Mouse (Mus musculus) hematopoietic stem cell, adult 5-6 weeks (primary cell): Measurements from ENCODE around the gene Rasl11b. TPM values are rescaled to one million over a fixed set of nuclear protein-coding genes. Genes with fewer than 3 reads are reported as not detected.

ENCODE experiments used
- ATAC-seq, 2 experiments: fragments of 125-278 bp in 1 of 2; replicated peaks in 1 of 2; 2 replicates each; pipeline ENCODE4 v1.8.0; 2016 to 2017; ENCODE audit warnings: inconsistent platforms in 2 of 2, mild to moderate bottlenecking in 2 of 2, moderate number of reproducible peaks in 2 of 2, low read depth in 1 of 2, moderate TSS enrichment in 1 of 2; ENCODE audit not compliant: low FRiP score in 2 of 2, poor library complexity in 2 of 2, severe bottlenecking in 2 of 2, insufficient read depth in 1 of 2, low TSS enrichment in 1 of 2
- total RNA-seq: library from RNA; stranded (forward); fragments of 172-1452, 232-1000 nt; gene quantifications from 2 replicates; pipeline ENCODE4 v1.2.3, GENCODE M21; 2017

Gene Rasl11b
- 0.40 and 1.0 TPM in 2 replicates for total RNA-seq

- ATAC-seq, result peak; percentile 86 to 91
These were observed at the start of gene Rasl11b for GRCm38 (mm10) chr5:74194841-74195613. Gene Rasl11b (plus strand): TSS chr5:74195286.

DNA sequence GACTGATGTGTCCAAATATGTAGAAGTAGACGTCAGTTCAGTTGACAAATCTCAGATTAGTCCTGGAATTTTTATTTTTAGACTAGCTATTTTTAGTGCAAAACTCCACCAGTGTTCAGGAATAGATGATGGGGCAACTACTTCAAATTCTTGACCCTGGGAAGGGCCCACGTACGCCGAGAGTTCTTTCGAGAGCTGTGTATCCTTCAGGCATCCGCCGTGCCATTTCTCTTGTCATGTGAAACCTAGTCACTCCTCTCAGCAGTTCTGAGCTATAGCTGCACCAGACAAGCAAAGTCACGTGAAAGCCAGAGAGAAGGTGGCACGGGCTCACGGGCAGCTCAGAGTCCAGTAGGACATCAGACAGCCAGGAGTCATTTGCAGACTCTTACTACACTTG, 47.5 kb upstream of the Rasl11b start:
- ATAC-seq, result no peak

DNA sequence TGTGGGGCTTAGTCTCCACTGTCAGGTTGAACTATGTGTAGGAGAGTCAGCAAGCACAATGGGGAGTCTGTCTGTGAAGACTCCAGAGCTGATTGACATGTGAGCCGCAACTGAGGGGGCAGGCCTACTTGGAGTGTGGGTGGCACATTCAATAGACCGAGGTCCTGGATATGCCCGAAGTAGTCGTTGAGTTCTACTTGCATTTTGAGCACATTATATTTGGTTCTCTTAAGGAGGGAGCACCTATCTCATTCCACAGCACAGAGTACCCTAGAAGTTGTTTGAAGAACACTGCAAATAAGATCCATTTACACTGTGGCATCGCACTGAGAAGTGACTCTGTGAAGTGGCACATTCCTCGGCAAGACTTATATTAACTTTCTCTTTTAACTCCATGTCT, 45.1 kb upstream of the Rasl11b start:
- ATAC-seq, result no peak

DNA sequence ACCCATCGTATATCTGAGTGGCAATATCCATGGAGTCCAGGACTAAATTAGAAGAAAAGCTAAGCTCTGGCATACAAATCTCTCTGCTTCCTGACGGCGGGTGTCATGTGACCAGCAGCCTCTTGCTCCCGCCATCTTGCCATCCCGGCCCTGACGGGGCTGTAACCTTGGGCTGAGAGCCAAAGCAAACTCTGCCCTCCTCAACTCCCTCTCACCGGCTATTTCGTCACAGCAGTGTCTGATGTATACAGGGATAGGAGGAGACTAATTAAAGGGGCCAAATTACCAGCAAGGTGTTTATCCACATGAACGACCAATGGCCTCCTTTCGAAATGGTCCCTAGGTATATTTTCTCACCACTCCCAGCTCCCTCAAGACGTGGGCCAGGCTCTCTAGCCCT, 43.3 kb upstream of the Rasl11b start:
- no peak for ATAC-seq

DNA sequence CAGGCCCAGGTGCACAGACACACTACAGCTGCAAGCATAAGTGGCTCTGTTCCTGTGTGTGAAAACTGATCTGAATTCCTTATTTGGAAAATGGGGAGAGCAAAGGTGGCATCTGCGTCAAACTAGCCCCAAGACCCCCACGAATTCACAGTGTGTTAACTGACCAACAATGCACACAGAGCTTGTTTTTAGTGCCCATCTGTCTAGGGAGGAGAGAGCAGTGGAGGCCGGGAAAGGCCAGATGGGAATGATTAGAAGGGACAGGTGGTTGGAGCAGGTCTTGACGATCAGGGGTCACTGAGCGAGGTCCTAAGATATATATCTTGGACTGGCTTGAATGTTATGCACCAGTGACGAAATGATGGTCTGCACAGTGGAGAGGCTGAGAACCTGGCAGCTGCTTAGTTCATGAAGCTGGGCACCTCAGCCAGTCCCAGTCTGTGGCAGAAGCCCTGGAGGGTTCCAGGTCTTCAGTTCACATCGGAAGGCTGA, 39.2 kb upstream of the Rasl11b start:
- no peak for ATAC-seq

DNA sequence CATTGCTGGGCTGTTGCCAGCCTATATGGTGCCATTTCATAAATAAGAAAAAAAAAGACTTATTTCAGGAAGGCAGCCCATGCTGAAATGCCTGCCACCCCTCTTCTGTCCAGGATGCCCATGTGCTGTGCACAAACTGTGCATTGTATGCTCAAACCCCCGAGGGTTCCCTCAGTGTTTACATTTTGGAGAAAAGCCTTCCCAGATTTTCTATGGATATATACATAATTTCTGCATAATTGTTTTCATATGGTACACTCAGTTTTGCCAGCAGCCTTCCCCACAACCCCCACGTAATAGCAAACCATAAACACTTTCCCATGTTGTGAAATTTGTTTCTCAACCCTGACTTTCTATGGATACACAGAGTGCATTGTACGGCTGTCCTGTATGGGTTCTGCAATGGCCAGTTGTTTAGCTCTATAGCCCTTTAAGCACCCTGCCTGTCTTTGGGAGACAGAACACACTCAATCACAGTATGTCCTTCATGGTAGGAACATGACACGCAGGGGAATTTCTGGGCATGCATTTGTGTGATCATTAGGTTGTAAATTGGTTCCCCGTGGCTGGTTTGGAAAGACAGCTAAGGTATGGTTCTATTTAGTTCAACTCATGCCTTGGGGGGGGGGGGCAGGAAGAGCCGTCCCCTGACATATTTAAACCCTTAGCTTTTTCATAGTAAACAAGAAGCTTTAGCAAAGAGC, 36.0 kb upstream of the Rasl11b start:
- no peak for ATAC-seq

- ATAC-seq, result no peak
These were observed 35.2 kb upstream of the Rasl11b start for GRCm38 (mm10) chr5:74159906-74160305.

GRCm38 (mm10) chr5:74160349-74160748, 34.7 kb upstream of the Rasl11b start:
- no peak for ATAC-seq

- no peak for ATAC-seq
These were observed 33.7 kb upstream of the Rasl11b start for GRCm38 (mm10) chr5:74161297-74161926.

GRCm38 (mm10) chr5:74162013-74162412, 33.1 kb upstream of the Rasl11b start:
- no peak for ATAC-seq

DNA sequence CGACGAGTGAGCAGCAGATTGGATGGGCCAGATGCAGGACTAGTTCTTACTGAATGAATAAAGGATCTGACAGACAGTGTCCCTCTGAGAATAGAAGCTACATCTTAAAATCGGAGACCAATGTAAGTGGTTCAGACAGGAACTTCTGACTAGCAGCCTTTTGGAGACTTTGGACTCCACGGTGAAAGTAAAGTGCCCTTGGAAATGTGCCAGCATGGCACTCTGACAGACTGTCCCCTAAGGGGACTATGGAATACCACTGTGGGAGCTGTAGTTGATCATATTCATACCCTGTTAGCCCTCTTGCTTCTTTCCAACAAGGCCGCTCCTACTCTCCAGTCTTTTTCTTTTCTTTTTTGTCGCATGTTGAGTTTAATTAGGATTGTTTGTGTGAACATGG, 31.9 kb upstream of the Rasl11b start:
- ATAC-seq, result no peak

DNA sequence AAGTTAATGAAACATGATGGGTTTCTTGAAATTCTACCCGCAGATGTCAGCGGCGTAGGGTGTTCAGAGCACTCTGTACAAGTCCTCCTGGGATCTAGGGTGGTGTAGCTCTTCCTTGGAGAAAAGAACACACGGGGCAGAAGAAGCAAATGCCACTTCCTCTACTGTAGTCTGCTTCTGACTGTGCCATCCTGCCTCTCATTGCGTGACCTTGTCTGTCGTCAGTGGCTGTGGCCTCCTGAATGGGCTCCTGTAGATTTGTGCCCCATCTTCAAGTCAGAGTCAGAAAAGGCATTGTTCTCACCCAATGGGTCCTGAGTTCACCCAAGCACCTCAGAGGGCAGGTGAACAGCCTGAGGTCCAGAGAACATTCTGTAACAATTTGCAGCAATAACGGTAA, 30.5 kb upstream of the Rasl11b start:
- ATAC-seq, result peak in 1 of 2 experiments; percentile 37; a peak in 2 of 4 replicates

DNA sequence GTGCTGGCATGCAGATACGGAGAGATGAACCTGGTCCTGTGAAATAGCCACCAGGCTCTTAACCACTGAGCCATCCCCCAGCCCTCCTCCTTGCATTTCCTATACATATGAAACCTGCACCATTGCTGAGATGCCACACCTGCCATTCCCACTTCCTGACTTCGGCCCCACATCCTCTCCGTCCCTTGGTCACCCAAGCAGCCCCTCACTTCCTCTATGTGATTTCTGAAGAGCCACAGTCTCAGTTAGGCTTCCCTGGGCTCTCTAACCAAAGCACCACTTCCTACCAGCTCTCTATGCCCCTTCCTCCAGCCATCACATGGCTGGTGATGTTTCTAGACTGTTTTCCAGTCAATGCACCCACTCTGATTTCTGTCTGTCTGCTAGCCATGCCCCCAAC, 28.4 kb upstream of the Rasl11b start:
- peak; percentile 40 to 60; a peak in 3 of 4 replicates for ATAC-seq

DNA sequence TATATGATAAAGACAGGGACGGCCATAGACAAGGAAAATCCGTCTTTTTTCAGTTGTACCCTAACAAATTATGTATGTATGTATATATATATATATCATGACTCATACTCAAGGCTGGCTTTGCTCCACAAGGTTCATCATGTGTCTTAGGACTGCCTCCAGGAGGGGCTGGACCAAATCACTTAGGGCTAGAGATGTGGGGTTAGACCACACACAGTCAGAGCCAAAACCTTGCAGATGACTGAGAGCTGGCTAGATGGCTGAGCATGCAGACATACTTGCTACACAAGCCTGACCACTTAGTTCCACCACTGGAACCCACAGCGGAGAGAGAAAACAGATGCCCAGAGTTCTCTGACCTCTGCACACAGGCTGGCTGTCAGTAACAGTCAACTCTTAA, 27.0 kb upstream of the Rasl11b start:
- no peak for ATAC-seq

DNA sequence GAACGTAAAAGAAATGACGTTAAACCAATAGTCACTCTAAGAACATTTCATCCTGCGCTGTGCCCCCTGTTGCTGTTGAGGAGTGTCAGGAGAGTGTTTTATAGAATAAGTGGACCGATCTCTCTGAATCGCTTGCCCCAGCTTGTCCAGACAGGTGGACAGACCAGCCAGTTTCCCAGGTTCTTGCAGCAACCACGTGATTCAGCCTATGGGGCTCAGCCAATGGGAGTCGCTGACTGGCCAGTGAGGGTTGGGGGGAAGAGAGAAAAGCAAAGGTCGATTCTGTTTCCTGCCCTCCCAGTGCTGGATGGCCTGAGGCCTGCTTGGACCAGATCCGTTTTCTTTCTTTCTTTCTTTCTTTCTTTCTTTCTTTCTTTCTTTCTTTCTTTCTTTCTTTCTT, 23.3 kb upstream of the Rasl11b start:
- ATAC-seq, result no peak

DNA sequence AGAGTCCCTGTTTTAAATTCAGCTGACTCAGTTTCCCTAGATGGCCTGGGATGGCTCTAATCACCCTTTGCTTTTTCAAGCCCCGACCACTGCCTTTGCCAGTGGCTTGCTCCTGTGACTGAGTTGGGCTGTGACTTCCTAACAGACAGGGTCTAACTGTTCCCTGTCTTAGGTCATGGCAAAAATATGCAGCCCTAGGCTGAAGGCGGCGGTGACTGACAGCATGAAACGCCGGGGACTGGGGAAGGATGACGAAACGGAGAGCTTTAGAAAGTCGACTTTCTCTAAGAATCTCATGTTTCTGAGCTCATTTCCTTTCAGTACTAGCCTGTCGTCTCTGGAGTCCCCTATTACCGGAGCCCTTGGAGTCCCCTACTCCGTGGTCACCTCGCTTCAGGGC, 22.9 kb upstream of the Rasl11b start:
- no peak for ATAC-seq

- no peak for ATAC-seq
These were observed 21.8 kb upstream of the Rasl11b start for GRCm38 (mm10) chr5:74173162-74173844.
